Mouse (Mus musculus) neural tube, postnatal 0 days (tissue): ENCODE data around the gene Trmt5. TPM values are rescaled to one million over a fixed set of nuclear protein-coding genes. Genes with fewer than 3 reads are reported as not detected.

Experiments
- polyA plus RNA-seq: library from polyadenylated mRNA; unstranded; fragments of >200 nt; fragmentation: Nextera tagmentation; extraction: Ambion mirVana; gene quantifications from 2 replicates; pipeline ENCODE4 v1.2.1, GENCODE M21; 2015

Trmt5 gene
- polyA plus RNA-seq, result 12.4 and 12.7 TPM in 2 replicates

GRCm38 (mm10) chr12:73286287-73287092 lies at the start of gene Trmt5, which contains the start of gene Slc38a6:
Gene Trmt5, minus strand, starts transcription at chr12:73286710.
Gene Slc38a6, plus strand, starts transcription at chr12:73286779.

Other genes with a start within 250 kb of the Trmt5 start
- gene Six1, start 232.8 kb downstream of the Trmt5 start, polyA plus RNA-seq, result 0.65 and 2.1 TPM in 2 replicates
- 0.21 and 0.24 TPM in 2 replicates for gene Six4, start 173.3 kb downstream of the Trmt5 start, polyA plus RNA-seq
- 18.0 and 18.2 TPM in 2 replicates for gene Mnat1, start 163.0 kb downstream of the Trmt5 start, polyA plus RNA-seq
- gene Slc38a6, start 69 bp upstream of the Trmt5 start, polyA plus RNA-seq, result 7.0 and 9.0 TPM in 2 replicates